Mouse (Mus musculus) megakaryocyte, embryonic 14.5 days (primary cell): ENCODE results near the gene Serpini2.

Experiments used
- FLI1 ChIP-seq: IDR thresholded peaks from 2 replicates; pipeline ENCODE4 v1.6.1; 2012; ENCODE audit warnings: low read length, inconsistent platforms, mixed read lengths
- GATA1 ChIP-seq: IDR thresholded peaks from 3 replicates; pipeline ENCODE4 v1.6.1; 2012; ENCODE audit warnings: mixed read lengths, low read length, inconsistent platforms, borderline replicate concordance

DNA sequence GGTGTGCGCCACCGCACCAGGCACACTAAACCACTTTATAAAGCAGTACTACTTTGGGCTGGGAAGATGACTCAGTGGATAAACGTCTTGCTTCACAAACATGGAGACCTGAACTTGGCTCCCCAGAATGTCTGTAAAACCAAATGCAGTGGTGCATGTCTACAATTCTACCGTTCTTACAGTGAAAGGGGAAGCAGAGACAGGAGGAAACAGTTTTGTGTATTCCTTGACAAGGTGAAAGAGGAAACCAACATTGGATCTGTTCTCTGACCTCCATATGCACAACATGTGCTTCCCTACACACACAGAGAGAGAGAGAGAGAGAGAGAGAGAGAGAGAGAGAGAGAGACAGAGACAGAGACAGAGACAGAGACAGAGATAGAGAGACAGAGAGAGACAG lies 7.6 kb upstream of the Serpini2 start:
- TF ChIP-seq GATA1 = no peak
- no peak for TF ChIP-seq FLI1
